Mouse (Mus musculus) limb, embryonic 11.5 days (tissue): ENCODE results near the gene Obsl1. TPM values are rescaled to one million over a fixed set of nuclear protein-coding genes. Genes with fewer than 3 reads are reported as not detected.

ENCODE experiments used
- ATAC-seq: fragments of 200-750 bp; cut with Nextera tagmentation; 2 replicates; pipeline ENCODE4 v1.8.0; 2017; ENCODE audit warnings: low read depth; ENCODE audit not compliant: insufficient number of reproducible peaks, low FRiP score, low TSS enrichment
- DNase-seq: peaks from one replicate; pipeline ENCODE4 v3.0.0-alpha.2; 2015; ENCODE audit warnings: low spot score
- H3K27ac ChIP-seq: fragments of 300-500 bp; sonication (generic); replicated peaks from 2 replicates; pipeline ENCODE4 v1.5.1; 2014; ENCODE audit warnings: low read depth, mild to moderate bottlenecking, low read length
- H3K27me3 ChIP-seq: fragments of 300-500 bp; sonication (generic); 2 replicates; pipeline ENCODE4 v1.6.1; 2014; ENCODE audit warnings: mild to moderate bottlenecking, low read length, mixed read lengths; ENCODE audit not compliant: control insufficient read depth, insufficient read depth
- H3K36me3 ChIP-seq: fragments of 300-500 bp; sonication (generic); 2 replicates; pipeline ENCODE4 v1.6.1; 2014; ENCODE audit warnings: mild to moderate bottlenecking, low read length, moderate library complexity, mixed read lengths; ENCODE audit not compliant: control insufficient read depth, insufficient read depth
- H3K4me1 ChIP-seq: fragments of 300-500 bp; sonication (generic); 2 replicates; pipeline ENCODE4 v1.6.1; 2014; ENCODE audit warnings: low read length, mixed read lengths; ENCODE audit not compliant: control insufficient read depth, insufficient read depth
- H3K4me2 ChIP-seq: fragments of 300-500 bp; sonication (generic); 2 replicates; pipeline ENCODE4 v1.6.1; 2014; ENCODE audit warnings: low read depth, mild to moderate bottlenecking, moderate library complexity; ENCODE audit not compliant: severe bottlenecking
- H3K4me3 ChIP-seq: fragments of 300-500 bp; sonication (generic); 2 replicates; pipeline ENCODE4 v1.5.1; 2014; ENCODE audit warnings: low read depth, low read length
- H3K9ac ChIP-seq: fragments of 300-500 bp; sonication (generic); 2 replicates; pipeline ENCODE4 v1.6.1; 2014; ENCODE audit warnings: mild to moderate bottlenecking, low read length
- H3K9me3 ChIP-seq: fragments of 300-500 bp; sonication (generic); 2 replicates; pipeline ENCODE4 v1.6.1; 2016; ENCODE audit warnings: low read length; ENCODE audit not compliant: control insufficient read depth
- WGBS: fragments of 180-500 bp; shearing (Covaris S2); extraction: QIAGEN DNeasy Blood & Tissue Kit; methylation state at CpG from one replicate; pipeline ENCODE4 v1.1.7; 2014; 5-methylcytosine and 5-hydroxymethylcytosine counted together
- polyA plus RNA-seq: library from polyadenylated mRNA; unstranded; fragments of >200 nt; fragmentation: Nextera tagmentation; extraction: Ambion mirVana; gene quantifications from 2 replicates; pipeline ENCODE4 v1.2.1, GENCODE M21; 2014

Gene Obsl1
- polyA plus RNA-seq, 1 experiment from 2014 or later: 67.4 TPM

DNA sequence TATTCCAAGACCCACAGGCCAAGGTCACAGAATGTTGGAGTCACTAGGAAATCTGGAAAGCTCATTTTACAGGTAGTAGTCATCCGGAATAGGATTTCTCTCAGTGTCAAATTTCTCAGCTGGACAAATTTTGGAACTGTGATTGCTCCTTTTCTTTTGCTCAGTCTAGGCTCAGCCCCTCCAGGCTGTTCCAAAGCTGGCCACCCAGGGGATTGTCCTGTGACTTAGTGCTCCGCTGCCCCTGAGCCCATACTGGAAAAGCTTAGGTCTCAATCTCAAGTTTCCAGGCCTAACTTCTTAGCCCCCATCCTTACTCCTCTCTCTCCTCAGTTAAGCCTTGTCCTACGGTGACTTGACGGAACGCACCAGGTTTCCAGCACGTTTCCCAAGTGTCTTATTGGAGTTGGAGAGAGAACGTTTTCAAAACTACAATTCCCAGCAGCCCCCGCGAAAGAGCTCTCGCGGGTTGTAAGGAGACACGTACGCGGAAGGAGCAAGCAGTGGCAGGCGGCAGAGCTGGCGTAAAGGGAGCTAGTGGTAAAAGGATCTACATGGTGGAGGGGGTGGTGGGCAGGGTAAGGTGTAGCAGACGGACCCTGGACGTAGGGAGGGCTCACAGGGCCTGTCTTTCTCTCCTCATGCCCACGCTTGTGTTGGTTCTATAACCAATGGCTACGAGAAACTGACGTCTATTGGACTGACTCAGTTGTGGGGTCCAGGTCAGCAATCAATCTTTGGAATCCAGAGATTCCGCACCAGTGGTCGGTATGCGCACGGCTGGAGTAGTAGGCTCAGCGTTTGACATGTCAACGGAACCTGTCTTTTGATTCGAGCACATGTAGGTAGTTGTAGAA lies 70.5 kb downstream of the Obsl1 start, which contains the start of gene Gmppa:
Gene Gmppa (plus strand): TSS at position 456 of the 854 bp plus-strand sequence.
- Histone ChIP-seq H3K27ac (0 out of 2 replicates have a peak within 1 kb of the TSS, but pooled peaks have one; percentile 4), H3K4me3 (peak within 1 kb of the TSS; percentile 41), H3K27me3 (no peaks in the 10 kb centered on the region), H3K9me3 (no peaks in the 10 kb centered on the region), H3K36me3 (no peaks in the 10 kb centered on the region), H3K4me2 (peak within 1 kb of the TSS; percentile 49), H3K9ac (peak within 1 kb of the TSS; percentile 53), H3K4me1 (peaks cover 7% of the 10 kb centered on the region)
- WGBS: 7% methylated on average over 28 of the region's 28 CpGs
- DNase-seq (peak; percentile 91), ATAC-seq (peak; percentile 81)

Other genes starting within 250 kb of the Obsl1 start
- 0.16 and 0.17 TPM in 2 replicates for gene Ptprn, start 241.9 kb downstream of the Obsl1 start, polyA plus RNA-seq
- not detected in 2 replicates for gene Resp18, start 228.0 kb downstream of the Obsl1 start, polyA plus RNA-seq
- 112 TPM in 2 replicates for gene Dnpep, start 188.5 kb downstream of the Obsl1 start, polyA plus RNA-seq
- 5.0 and 5.3 TPM in 2 replicates for gene Des, start 146.1 kb downstream of the Obsl1 start, polyA plus RNA-seq
- 32.9 and 33.6 TPM in 2 replicates for gene Speg, start 131.2 kb downstream of the Obsl1 start, polyA plus RNA-seq
- 44.9 and 49.9 TPM in 2 replicates for gene Gmppa, start 70.5 kb downstream of the Obsl1 start, polyA plus RNA-seq
- gene Asic4, start 56.0 kb downstream of the Obsl1 start, polyA plus RNA-seq: 0.07 and 0.13 TPM in 2 replicates
- gene Chpf, start 27.1 kb downstream of the Obsl1 start, polyA plus RNA-seq: 14.2 and 16.1 TPM in 2 replicates
- gene Tmem198, start 26.9 kb downstream of the Obsl1 start, polyA plus RNA-seq: 0.17 and 0.18 TPM in 2 replicates
- gene Inha, start 625 bp upstream of the Obsl1 start, polyA plus RNA-seq: 1.3 and 2.3 TPM in 2 replicates
- 20.5 and 21.9 TPM in 2 replicates for gene Stk11ip, start 15.1 kb upstream of the Obsl1 start, polyA plus RNA-seq
- gene Slc4a3, start 39.8 kb upstream of the Obsl1 start, polyA plus RNA-seq: 9.3 and 12.3 TPM in 2 replicates